In the genomic region with DNA sequence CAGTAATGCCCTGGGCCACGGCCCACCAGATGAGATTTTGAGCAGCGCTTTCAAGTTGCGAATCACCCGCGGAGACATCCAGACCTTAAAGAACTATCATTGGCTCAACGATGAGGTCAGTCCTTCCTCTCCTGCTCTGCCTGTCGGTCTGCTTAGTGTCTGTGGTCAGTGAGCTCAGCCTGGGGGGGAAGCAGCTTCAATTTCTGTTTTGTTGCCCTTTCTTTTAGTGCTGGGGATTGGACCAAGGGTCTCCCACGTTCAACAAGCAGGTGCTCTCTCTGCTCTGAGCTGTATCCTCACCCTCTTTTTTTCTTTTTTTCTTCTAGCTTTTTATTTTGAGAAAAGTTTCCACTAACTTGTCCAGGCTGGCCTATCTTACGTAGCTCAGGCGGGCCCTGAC, we compare ENCODE assay signal across 30 mouse cellular contexts. TPM values are rescaled to one million over a fixed set of nuclear protein-coding genes. Genes with fewer than 3 reads are reported as not detected.
DNase-seq lines count a peak whose midpoint lies in the region; ATAC-seq and TF ChIP-seq lines count a peak whose summit lies in the region.
"Had no signal": no experiment of that assay in that cellular context is flagged by ENCODE, and none has a peak within 500 bp of the region (broad histone marks: within the 10 kb centered on the region; RNA-seq: fewer than 3 reads in every experiment).

No protein-coding gene starts in this region.

- ATAC-seq in intestine, embryonic 16.5 days, result no peak
- ATAC-seq: activated CD4-positive, CD25-positive, alpha-beta regulatory T cell, adult 4 months; CD4-positive, CD25-positive, alpha-beta regulatory T cell, adult 4 months; forebrain, embryonic 15.5 days; forebrain, postnatal 0 days had no signal

- no peaks in the 10 kb centered on the region for H3K27me3 ChIP-seq in CH12.LX (replicated peaks)
- no peaks in the 10 kb centered on the region for H3K27me3 ChIP-seq in intestine, embryonic 16.5 days (replicated peaks; ENCODE audit: control insufficient read depth, insufficient read depth, low read length)
- H3K27me3 ChIP-seq: embryonic facial prominence, embryonic 13.5 days; embryonic facial prominence, embryonic 15.5 days; forebrain, embryonic 12.5 days; forebrain, embryonic 15.5 days had no signal

- no peak overlapping the region for H3K4me3 ChIP-seq in CH12.LX (replicated peaks in 1 of 3; ENCODE audit: low read depth in 2 of 3, low read length in 2 of 3, poor library complexity in 1 of 3)
- H3K4me3 ChIP-seq in intestine, embryonic 16.5 days (ENCODE audit: low read length), result no peak overlapping the region
- H3K4me3 ChIP-seq: embryonic facial prominence, embryonic 13.5 days; embryonic facial prominence, embryonic 15.5 days; erythroblast, embryonic 14.5 days; forebrain, embryonic 10.5 days; forebrain, embryonic 12.5 days; forebrain, embryonic 15.5 days had no signal

- WGBS in intestine, embryonic 16.5 days, result 92% methylated on average over 10 of the region's 10 CpGs

- TF ChIP-seq EP300 in CH12.LX (IDR thresholded peaks at IDR 0.05; ENCODE audit: low read length), result peak; percentile 43

- peaks cover 10 to 39% of the 10 kb centered on the region in 2 experiments for H3K4me1 ChIP-seq in CH12.LX (ENCODE audit: control insufficient read depth in 1 of 2, insufficient read depth in 2 of 2)
- no peaks in the 10 kb centered on the region for H3K4me1 ChIP-seq in intestine, embryonic 16.5 days (ENCODE audit: control insufficient read depth, insufficient read depth, low read length)
- H3K4me1 ChIP-seq: embryonic facial prominence, embryonic 13.5 days; embryonic facial prominence, embryonic 15.5 days; forebrain, embryonic 10.5 days; forebrain, embryonic 12.5 days; forebrain, embryonic 15.5 days had no signal

- no peaks in the 10 kb centered on the region for H3K79me2 ChIP-seq in CH12.LX (replicated peaks; ENCODE audit: control insufficient read depth, extremely low read depth, insufficient read depth, poor library complexity, severe bottlenecking)

- DNase-seq in layer of hippocampus, adult 9-11 months, result peak; percentile 32
- DNase-seq in layer of hippocampus, adult 11-12 months (ENCODE audit: low spot score), result no peak
- DNase-seq in 416B (ENCODE audit: low read depth), result peak; percentile 42
- DNase-seq in CH12.LX (ENCODE audit: extremely low read depth), result peak; percentile 44
- peak; percentile 21 for DNase-seq in brain, adult 2 months (ENCODE audit: low read depth, low spot score)
- no peak for DNase-seq in T-cell, adult 2 months (ENCODE audit: low spot score)
- DNase-seq in left cerebral cortex, adult 18-20 months (ENCODE audit: low spot score in 2 of 2), result no peak
- DNase-seq: adrenal gland, adult 8-10 months; adrenal gland, postnatal 25 days; B cell, adult 2 months; cerebellum, adult 11 months; cerebellum, adult 18-20 months; cerebellum, adult 8-10 months; cerebellum, adult 9-11 months; cerebellum, postnatal 14 days; cerebellum, postnatal 36 days; embryo, embryonic 11 days; forebrain, postnatal 0 days had no signal

- no peaks in the 10 kb centered on the region for H3K9me3 ChIP-seq in CH12.LX (replicated peaks; ENCODE audit: low read length)
- H3K9me3 ChIP-seq in intestine, embryonic 16.5 days (ENCODE audit: control insufficient read depth, low read length), result no peaks in the 10 kb centered on the region
- H3K9me3 ChIP-seq: embryonic facial prominence, embryonic 13.5 days; embryonic facial prominence, embryonic 15.5 days; forebrain, embryonic 10.5 days; forebrain, embryonic 12.5 days; forebrain, embryonic 15.5 days had no signal

- TF ChIP-seq CTCF in CH12.LX (conservative IDR thresholded peaks at IDR 0.05 in 1 of 2, IDR thresholded peaks at IDR 0.05 in 1 of 2; ENCODE audit: low read depth in 2 of 2, low read length in 2 of 2), result no peak

- peak overlapping the region; percentile 30 for H3K9ac ChIP-seq in CH12.LX (ENCODE audit: insufficient read depth, low read depth)
- no peak overlapping the region for H3K9ac ChIP-seq in intestine, embryonic 16.5 days (ENCODE audit: low read depth, low read length)
- H3K9ac ChIP-seq: embryonic facial prominence, embryonic 13.5 days; embryonic facial prominence, embryonic 15.5 days; forebrain, embryonic 12.5 days; forebrain, embryonic 15.5 days; forebrain, postnatal 0 days had no signal

- no peak for TF ChIP-seq RAD21 in CH12.LX (IDR thresholded peaks at IDR 0.05; ENCODE audit: low read depth, low read length)

- TF ChIP-seq POLR2A in CH12.LX (IDR thresholded peaks at IDR 0.05; ENCODE audit: low read depth, low read length), result no peak; the same call in 1 of the 2 replicates

- in situ Hi-C loops in CH12.LX (cut with MboI; ENCODE audit: low pct_ligation_motif_present, low pct_unique_long_range_greater_than_20kb, low sequenced_read_pairs), result no loop called here

- H3K4me2 ChIP-seq in CH12.LX (ENCODE audit: insufficient read depth, low read depth, poor library complexity, severe bottlenecking), result peak overlapping the region; percentile 41
- no peak overlapping the region for H3K4me2 ChIP-seq in intestine, embryonic 16.5 days (ENCODE audit: low read depth, low read length)
- H3K4me2 ChIP-seq: embryonic facial prominence, embryonic 13.5 days; embryonic facial prominence, embryonic 15.5 days; forebrain, embryonic 12.5 days; forebrain, embryonic 15.5 days had no signal

- dilution Hi-C loops in CH12.LX (cut with MboI; ENCODE audit: extremely low pct_ligation_motif_present, extremely low pct_unique_long_range_greater_than_20kb, low sequenced_read_pairs), result no loop called here

- H3K36me3 ChIP-seq in CH12.LX (replicated peaks in 1 of 2; ENCODE audit: control insufficient read depth in 1 of 2, insufficient read depth in 1 of 2, low read length in 1 of 2), result peaks cover 29 to 65% of the 10 kb centered on the region in 2 experiments
- H3K36me3 ChIP-seq in intestine, embryonic 16.5 days (ENCODE audit: control insufficient read depth, insufficient read depth, low read length), result 0 out of 2 replicates have a peak, but pooled peaks cover 3% of the 10 kb centered on the region

- H3K27ac ChIP-seq in CH12.LX (ENCODE audit: insufficient read depth, low read depth), result peak overlapping the region; percentile 54
- H3K27ac ChIP-seq in intestine, embryonic 16.5 days (ENCODE audit: low read length), result no peak overlapping the region
- H3K27ac ChIP-seq: embryonic facial prominence, embryonic 13.5 days; embryonic facial prominence, embryonic 15.5 days; forebrain, embryonic 10.5 days; forebrain, embryonic 12.5 days; forebrain, embryonic 15.5 days had no signal

TF ChIP-seq in CH12.LX, 34 proteins besides CTCF, POLR2A, EP300 and RAD21:
- TF ChIP-seq ETS1 (conservative IDR thresholded peaks at IDR 0.05; ENCODE audit: low read depth, low read length) (no peak; the same call in 1 of the 2 replicates), MAZ (IDR thresholded peaks at IDR 0.05; ENCODE audit: low read depth, low read length) (no peak), MAX (IDR thresholded peaks at IDR 0.05; ENCODE audit: low read length) (no peak), ZKSCAN1 (IDR thresholded peaks at IDR 0.05; ENCODE audit: borderline replicate concordance, low read depth, low read length) (no peak), TBP (conservative IDR thresholded peaks at IDR 0.05; ENCODE audit: low read depth, low read length) (no peak), SMC3 (IDR thresholded peaks at IDR 0.05; ENCODE audit: low read depth, low read length) (no peak), JUN (IDR thresholded peaks at IDR 0.05; ENCODE audit: insufficient read depth, low read depth, low read length) (peak; percentile 56), ELF1 (IDR thresholded peaks at IDR 0.05; ENCODE audit: low read depth, low read length) (no peak), JUND (conservative IDR thresholded peaks at IDR 0.05; ENCODE audit: low read depth, low read length) (0 out of 2 replicates have a peak, but pooled peaks have one; percentile 29), ZMIZ1 (IDR thresholded peaks at IDR 0.05; ENCODE audit: low read depth, low read length) (no peak), RCOR1 (conservative IDR thresholded peaks at IDR 0.05; ENCODE audit: low read depth, low read length) (0 out of 2 replicates have a peak, but pooled peaks have one; percentile 11), KAT2A (IDR thresholded peaks at IDR 0.05; ENCODE audit: insufficient replicate concordance, low read length) (no peak), USF1 (IDR thresholded peaks at IDR 0.05; ENCODE audit: low read depth, low read length) (no peak), TCF12 (IDR thresholded peaks at IDR 0.05; ENCODE audit: low read depth, low read length) (peak; percentile 53; the same call in 1 of the 2 replicates), SIN3A (IDR thresholded peaks at IDR 0.05; ENCODE audit: low read length) (no peak), NELFE (IDR thresholded peaks at IDR 0.05; ENCODE audit: low read depth, low read length) (no peak), MYC (IDR thresholded peaks at IDR 0.05; ENCODE audit: low read depth, low read length) (no peak), E2F4 (IDR thresholded peaks at IDR 0.05; ENCODE audit: insufficient replicate concordance, low read depth, low read length) (no peak), CHD2 (IDR thresholded peaks at IDR 0.05; ENCODE audit: low read length) (no peak), ZNF384 (IDR thresholded peaks at IDR 0.05; ENCODE audit: low read depth, low read length) (peak; percentile 51; the same call in 1 of the 2 replicates), GABPA (IDR thresholded peaks at IDR 0.05; ENCODE audit: insufficient replicate concordance, low read depth, low read length) (no peak), IRF4 (IDR thresholded peaks at IDR 0.05; ENCODE audit: low read depth, low read length) (no peak), MEF2A (IDR thresholded peaks at IDR 0.05; ENCODE audit: borderline replicate concordance, low read depth, low read length) (peak; percentile 78; the same call in 1 of the 2 replicates), UBTF (IDR thresholded peaks at IDR 0.05; ENCODE audit: low read depth, low read length) (no peak)

RNA-seq across cellular contexts. Expression of a gene that starts 29.3 kb away (rescaled TPM):
- total RNA-seq in CH12.LX (2012; rRNA removed) (37.8 and 45.8 TPM in 2 replicates), CH12.LX (2014; rRNA removed) (42.8 and 46.2 TPM in 2 replicates)
- 60.5 and 60.8 TPM in 2 replicates for polyA plus RNA-seq in CH12.LX (2012; ENCODE audit: insufficient read length, low read depth)
- 100 to 1,000 TPM in 1 of 2 experiments, 10 to 100 TPM in 1; 95.3 to 100 TPM for total RNA-seq in left cerebral cortex, adult 18-20 months (2021)
- 28.2 and 29.5 TPM in 2 replicates for polyA plus RNA-seq in intestine, embryonic 16.5 days (2015; fragmentation: Nextera tagmentation; extraction: Ambion mirVana)

RNA-seq across cellular contexts. Expression of a gene that starts 43.1 kb away (rescaled TPM):
- total RNA-seq in CH12.LX (2012; rRNA removed) (3.4 and 6.1 TPM in 2 replicates), CH12.LX (2014; rRNA removed) (2.2 and 3.2 TPM in 2 replicates)
- polyA plus RNA-seq in CH12.LX (2012; ENCODE audit: insufficient read length, low read depth), result 2.1 and 2.6 TPM in 2 replicates
- total RNA-seq in left cerebral cortex, adult 18-20 months (2021), result under 1 TPM; 0.28 to 0.63 TPM
- 39.0 and 40.8 TPM in 2 replicates for polyA plus RNA-seq in intestine, embryonic 16.5 days (2015; fragmentation: Nextera tagmentation; extraction: Ambion mirVana)
- total RNA-seq: common myeloid progenitor, adult 5-6 weeks; MEL had no signal
- polyA plus RNA-seq: embryonic facial prominence, embryonic 11.5 days had no signal

Comparison
In these comparisons a context has a peak if more than half of its experiments do, and no peak if none do; other contexts are left out.
1. DNase-seq: peak in layer of hippocampus, adult 9-11 months (single experiment), 416B (single experiment), CH12.LX (single experiment) and brain, adult 2 months (single experiment); none in layer of hippocampus, adult 11-12 months (single experiment), T-cell, adult 2 months (single experiment) and left cerebral cortex, adult 18-20 months (0 of 2).